Mouse (Mus musculus) naive thymus-derived CD4-positive, alpha-beta T cell, adult 2 months (primary cell): Measurements from ENCODE around the gene Lama5.
A peak's percentile ranks its signal among the peaks of the same experiment; 100 is the strongest.
"Not testable (repeated sequence)": the region's sequence is repeated elsewhere in the genome, so short reads cannot be mapped to it uniquely, and the experiment has no call there.

Source experiments
- DNase-seq: peaks from one replicate; pipeline ENCODE4 v3.0.0-alpha.2; 2011; ENCODE audit warnings: low read depth

The Lama5 gene

GRCm38 (mm10) chr2:180197323-180198037 is 28.2 kb downstream of the Lama5 start:
- no peak for DNase-seq

- DNase-seq = no peak
Measured at GRCm38 (mm10) chr2:180196610-180197322, 28.9 kb downstream of the Lama5 start.

- DNase-seq = no peak
Measured at GRCm38 (mm10) chr2:180187362-180187761, 38.3 kb downstream of the Lama5 start.

GRCm38 (mm10) chr2:180185686-180186085 is 40.0 kb downstream of the Lama5 start:
- no peak for DNase-seq

GRCm38 (mm10) chr2:180184752-180185109 is 40.9 kb downstream of the Lama5 start:
- no peak for DNase-seq

GRCm38 (mm10) chr2:180184011-180184751 is 41.5 kb downstream of the Lama5 start:
- no peak for DNase-seq

GRCm38 (mm10) chr2:180181542-180181941 is 44.1 kb downstream of the Lama5 start:
- no peak for DNase-seq

- DNase-seq = no peak
Measured at GRCm38 (mm10) chr2:180175725-180176124, 49.9 kb downstream of the Lama5 start.

- no peak for DNase-seq
Measured at GRCm38 (mm10) chr2:180174121-180174520, 51.5 kb downstream of the Lama5 start.

GRCm38 (mm10) chr2:180173711-180174110 is 51.9 kb downstream of the Lama5 start:
- DNase-seq = not testable (repeated sequence)

GRCm38 (mm10) chr2:180173163-180173562 is 52.5 kb downstream of the Lama5 start:
- peak; percentile 46 for DNase-seq

GRCm38 (mm10) chr2:180172152-180172551 is 53.5 kb downstream of the Lama5 start:
- DNase-seq = peak; percentile 31

- DNase-seq = no peak
Measured at GRCm38 (mm10) chr2:180171522-180172070, 54.1 kb downstream of the Lama5 start.

- peak; percentile 98 for DNase-seq
Measured at GRCm38 (mm10) chr2:180170806-180171521, 54.7 kb downstream of the Lama5 start, which contains the start of gene Adrm1. Gene Adrm1 (plus strand): TSS chr2:180171485.

- DNase-seq = no peak
Measured at GRCm38 (mm10) chr2:180170151-180170805, 55.4 kb downstream of the Lama5 start.

- DNase-seq = no peak
Measured at GRCm38 (mm10) chr2:180166869-180167268, 58.8 kb downstream of the Lama5 start.

- no peak for DNase-seq
Measured at GRCm38 (mm10) chr2:180165855-180166254, 59.8 kb downstream of the Lama5 start.

- DNase-seq = no peak
Measured at GRCm38 (mm10) chr2:180158627-180159026, 67.0 kb downstream of the Lama5 start.

GRCm38 (mm10) chr2:180154796-180155195 is 70.9 kb downstream of the Lama5 start:
- no peak for DNase-seq

GRCm38 (mm10) chr2:180148551-180148950 is 77.1 kb downstream of the Lama5 start:
- no peak for DNase-seq

GRCm38 (mm10) chr2:180147379-180147778 is 78.3 kb downstream of the Lama5 start:
- DNase-seq = no peak
